Mouse (Mus musculus) midbrain, embryonic 14.5 days (tissue): Measurements from ENCODE around the gene Prkch. TPM values are rescaled to one million over a fixed set of nuclear protein-coding genes. Genes with fewer than 3 reads are reported as not detected.
A peak's percentile ranks its signal among the peaks of the same experiment; 100 is the strongest.

Source experiments
- ATAC-seq: fragments of 200-750 bp; cut with Nextera tagmentation; 2 replicates; pipeline ENCODE4 v1.8.0; 2017; ENCODE audit warnings: moderate number of reproducible peaks, moderate library complexity; ENCODE audit not compliant: low FRiP score, low TSS enrichment
- DNase-seq: peaks from one replicate; pipeline ENCODE4 v3.0.0-alpha.2; 2015
- H3K27ac ChIP-seq: fragments of 300-500 bp; sonication (generic); replicated peaks from 2 replicates; pipeline ENCODE4 v1.5.1; 2014; ENCODE audit warnings: mild to moderate bottlenecking, low read depth, low read length, moderate library complexity
- H3K27me3 ChIP-seq: fragments of 300-500 bp; sonication (generic); 2 replicates; pipeline ENCODE4 v1.6.1; 2014; ENCODE audit warnings: low read length, control low read depth, mixed read lengths; ENCODE audit not compliant: control insufficient read depth, insufficient read depth
- H3K36me3 ChIP-seq: fragments of 300-500 bp; sonication (generic); 2 replicates; pipeline ENCODE4 v1.6.1; 2014; ENCODE audit warnings: low read length, control low read depth; ENCODE audit not compliant: control insufficient read depth, insufficient read depth
- H3K4me1 ChIP-seq: fragments of 300-500 bp; sonication (generic); 2 replicates; pipeline ENCODE4 v1.6.1; 2014; ENCODE audit warnings: mild to moderate bottlenecking, antibody characterized with exemption, low read length, control low read depth; ENCODE audit not compliant: control insufficient read depth, insufficient read depth
- H3K4me2 ChIP-seq: fragments of 300-500 bp; sonication (generic); 2 replicates; pipeline ENCODE4 v1.6.1; 2014; ENCODE audit warnings: mild to moderate bottlenecking, low read length, moderate library complexity
- H3K4me3 ChIP-seq: fragments of 300-500 bp; sonication (generic); replicated peaks from 2 replicates; pipeline ENCODE4 v1.5.1; 2014; ENCODE audit warnings: low read depth, low read length
- H3K9ac ChIP-seq: fragments of 300-500 bp; sonication (generic); replicated peaks from 2 replicates; pipeline ENCODE4 v1.6.1; 2014; ENCODE audit warnings: mild to moderate bottlenecking, low read length, moderate library complexity
- H3K9me3 ChIP-seq: fragments of 300-500 bp; sonication (generic); 2 replicates; pipeline ENCODE4 v1.6.1; 2016; ENCODE audit warnings: low read length, control low read depth, mixed read lengths; ENCODE audit not compliant: control insufficient read depth
- WGBS: fragments of 180-500 bp; shearing (Covaris S2); extraction: QIAGEN DNeasy Blood & Tissue Kit; methylation state at CpG from one replicate; pipeline ENCODE4 v1.1.7; 2014; 5-methylcytosine and 5-hydroxymethylcytosine counted together
- polyA plus RNA-seq: library from polyadenylated mRNA; unstranded; fragments of >200 nt; fragmentation: Nextera tagmentation; extraction: Ambion mirVana; gene quantifications from 2 replicates; pipeline ENCODE4 v1.2.1, GENCODE M21; 2014

Gene Prkch
- polyA plus RNA-seq, 1 experiment from 2014 or later = 8.7 TPM

- Histone ChIP-seq H3K4me1 (no peaks in the 10 kb centered on the region), H3K27me3 (no peaks in the 10 kb centered on the region), H3K9ac (no peak overlapping the region), H3K4me2 (no peak overlapping the region), H3K36me3 (no peaks in the 10 kb centered on the region), H3K27ac (no peak overlapping the region), H3K9me3 (no peaks in the 10 kb centered on the region), H3K4me3 (no peak overlapping the region)
- ATAC-seq (no peak), DNase-seq (no peak)
- 87% methylated on average over 6 of the region's 6 CpGs for WGBS
Measured at GRCm38 (mm10) chr12:73776401-73776945, 191.9 kb downstream of the Prkch start.

GRCm38 (mm10) chr12:73777673-73778072 lies 193.1 kb downstream of the Prkch start:
- no peaks in the 10 kb centered on the region for H3K4me1 ChIP-seq
- 94% methylated on average over 11 of the region's 11 CpGs for WGBS
- no peaks in the 10 kb centered on the region for H3K27me3 ChIP-seq
- no peaks in the 10 kb centered on the region for H3K36me3 ChIP-seq
- no peak overlapping the region for H3K4me3 ChIP-seq
- H3K9me3 ChIP-seq = no peaks in the 10 kb centered on the region
- no peak overlapping the region for H3K9ac ChIP-seq
- DNase-seq (no peak), ATAC-seq (no peak)
- no peak overlapping the region for H3K4me2 ChIP-seq
- H3K27ac ChIP-seq = no peak overlapping the region

GRCm38 (mm10) chr12:73779332-73780231 lies 195.0 kb downstream of the Prkch start:
- Histone ChIP-seq H3K4me2 (no peak overlapping the region), H3K27me3 (no peaks in the 10 kb centered on the region), H3K27ac (no peak overlapping the region), H3K9me3 (no peaks in the 10 kb centered on the region), H3K4me3 (no peak overlapping the region), H3K4me1 (no peaks in the 10 kb centered on the region), H3K36me3 (no peaks in the 10 kb centered on the region), H3K9ac (no peak overlapping the region)
- ATAC-seq (no peak), DNase-seq (no peak)
- WGBS = 73% methylated on average over 13 of the region's 13 CpGs

GRCm38 (mm10) chr12:73781425-73782032 lies 196.9 kb downstream of the Prkch start:
- H3K4me1 ChIP-seq = no peaks in the 10 kb centered on the region
- no peak overlapping the region for H3K4me2 ChIP-seq
- H3K9me3 ChIP-seq = no peaks in the 10 kb centered on the region
- no peaks in the 10 kb centered on the region for H3K36me3 ChIP-seq
- ATAC-seq (no peak), DNase-seq (no peak)
- 88% methylated on average over 6 of the region's 6 CpGs for WGBS
- no peaks in the 10 kb centered on the region for H3K27me3 ChIP-seq
- no peak overlapping the region for H3K4me3 ChIP-seq
- no peak overlapping the region for H3K27ac ChIP-seq
- H3K9ac ChIP-seq = no peak overlapping the region

GRCm38 (mm10) chr12:73786909-73787308 lies 202.3 kb downstream of the Prkch start:
- ATAC-seq = no peak
- 81% methylated on average over 8 of the region's 8 CpGs for WGBS
- no peaks in the 10 kb centered on the region for H3K36me3 ChIP-seq

GRCm38 (mm10) chr12:73788850-73789249 lies 204.3 kb downstream of the Prkch start:
- Histone ChIP-seq H3K36me3 (no peaks in the 10 kb centered on the region), H3K9ac (no peak overlapping the region), H3K27me3 (no peaks in the 10 kb centered on the region), H3K4me1 (peaks cover 7% of the 10 kb centered on the region), H3K4me3 (no peak overlapping the region), H3K27ac (no peak overlapping the region), H3K4me2 (no peak overlapping the region), H3K9me3 (no peaks in the 10 kb centered on the region)
- ATAC-seq = no peak
- no peak for DNase-seq
- WGBS = 82% methylated on average over 3 of the region's 3 CpGs

More at GRCm38 (mm10) chr12:73786909-73787308, 202.3 kb downstream of the Prkch start:
- Histone ChIP-seq H3K4me3 (no peak overlapping the region), H3K4me2 (no peak overlapping the region), H3K9ac (no peak overlapping the region), H3K9me3 (no peaks in the 10 kb centered on the region), H3K4me1 (no peaks in the 10 kb centered on the region), H3K27ac (no peak overlapping the region), H3K27me3 (no peaks in the 10 kb centered on the region)
- peak; percentile 61 for DNase-seq

- Histone ChIP-seq H3K36me3 (no peaks in the 10 kb centered on the region), H3K27ac (no peak overlapping the region), H3K4me1 (peaks cover 19% of the 10 kb centered on the region), H3K4me2 (no peak overlapping the region), H3K27me3 (no peaks in the 10 kb centered on the region), H3K9me3 (no peaks in the 10 kb centered on the region), H3K9ac (no peak overlapping the region), H3K4me3 (no peak overlapping the region)
- DNase-seq (no peak), ATAC-seq (no peak)
- 78% methylated on average over 5 of the region's 5 CpGs for WGBS
Measured at GRCm38 (mm10) chr12:73790571-73791108, 206.0 kb downstream of the Prkch start.

- Histone ChIP-seq H3K9ac (no peak overlapping the region), H3K4me2 (no peak overlapping the region), H3K4me3 (no peak overlapping the region), H3K4me1 (peaks cover 19% of the 10 kb centered on the region), H3K9me3 (no peaks in the 10 kb centered on the region), H3K27ac (no peak overlapping the region), H3K27me3 (no peaks in the 10 kb centered on the region), H3K36me3 (no peaks in the 10 kb centered on the region)
- 40% methylated on average over 13 of the region's 13 CpGs for WGBS
- ATAC-seq = no peak
- DNase-seq = no peak
Measured at GRCm38 (mm10) chr12:73793216-73793615, 208.6 kb downstream of the Prkch start.
